Mouse (Mus musculus) megakaryocyte-erythroid progenitor cell, adult 5-6 weeks (primary cell): ENCODE measurements around the gene Scaf4. TPM values are rescaled to one million over a fixed set of nuclear protein-coding genes. Genes with fewer than 3 reads are reported as not detected.

ENCODE experiments used
- ATAC-seq: replicated peaks from 2 replicates; pipeline ENCODE4 v1.8.0; 2016; ENCODE audit warnings: mild to moderate bottlenecking, inconsistent platforms; ENCODE audit not compliant: severe bottlenecking, poor library complexity, low FRiP score, low TSS enrichment
- total RNA-seq, 2 experiments: library from RNA; stranded (forward) in 1 of 2; stranded (reverse) in 1 of 2; fragments of 200-1000, 215-1000 nt in 1 of 2; fragments of >200 nt in 1 of 2; fragmentation: Nextera tagmentation in 1 of 2; gene quantifications; 2 replicates each; pipeline ENCODE4 v1.2.3; 2014 to 2017

Scaf4 gene
- 95.6 and 120 TPM in 2 replicates for total RNA-seq (2014; fragmentation: Nextera tagmentation)
- 25.1 and 25.6 TPM in 2 replicates for total RNA-seq (2017)

DNA sequence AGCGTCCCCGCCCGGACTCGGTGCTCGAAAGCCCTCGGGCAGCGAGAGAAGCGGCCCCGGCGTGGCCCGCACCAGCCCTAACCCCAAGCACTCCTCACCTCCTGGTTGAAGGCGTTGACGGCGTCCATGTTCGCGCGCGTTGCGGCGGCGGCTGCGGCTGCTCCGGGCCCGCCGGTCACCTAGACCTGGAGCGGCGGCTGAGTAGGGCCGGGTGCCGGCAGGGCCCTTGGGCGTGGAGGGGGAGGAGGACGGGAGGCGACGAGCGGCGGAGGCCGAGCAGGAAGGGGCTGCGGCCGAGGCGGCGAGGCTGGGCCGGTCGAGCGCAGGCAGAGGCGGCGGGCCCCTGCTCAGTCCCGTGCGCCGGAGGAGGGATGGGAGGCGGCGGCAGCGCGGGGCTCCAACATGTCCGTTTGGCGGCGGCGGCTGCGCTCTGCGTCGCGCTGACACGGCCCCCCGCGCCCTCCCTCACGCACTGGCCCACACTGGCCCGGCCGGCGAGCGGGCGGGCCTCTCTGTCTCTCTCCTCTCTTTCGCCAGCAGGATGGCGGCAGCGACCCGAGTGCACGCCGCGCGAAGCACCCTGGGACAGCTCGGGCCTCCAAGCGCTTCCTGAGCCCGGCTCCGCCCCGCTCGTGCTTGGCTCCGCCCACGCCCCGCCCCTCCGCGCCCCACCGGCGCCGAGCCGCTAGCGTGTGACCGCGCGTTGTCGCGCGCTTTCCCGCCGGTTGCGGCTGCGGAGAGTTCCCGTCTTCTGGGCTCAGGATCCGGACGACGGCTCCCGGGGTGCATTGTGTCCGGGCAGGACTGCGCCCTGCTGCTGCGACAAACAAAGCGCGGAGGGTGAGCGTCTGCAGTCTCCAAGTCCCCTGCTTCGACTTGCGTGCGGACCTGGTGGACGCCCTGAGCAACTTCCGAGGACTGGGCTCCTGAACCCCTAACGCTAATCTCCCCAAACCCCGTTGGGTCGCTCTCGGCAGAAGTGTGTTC lies at the start of gene Scaf4:
Gene Scaf4, minus strand, starts transcription at position 599 of the 987 bp plus-strand sequence.
- peak; percentile 85 for ATAC-seq

DNA sequence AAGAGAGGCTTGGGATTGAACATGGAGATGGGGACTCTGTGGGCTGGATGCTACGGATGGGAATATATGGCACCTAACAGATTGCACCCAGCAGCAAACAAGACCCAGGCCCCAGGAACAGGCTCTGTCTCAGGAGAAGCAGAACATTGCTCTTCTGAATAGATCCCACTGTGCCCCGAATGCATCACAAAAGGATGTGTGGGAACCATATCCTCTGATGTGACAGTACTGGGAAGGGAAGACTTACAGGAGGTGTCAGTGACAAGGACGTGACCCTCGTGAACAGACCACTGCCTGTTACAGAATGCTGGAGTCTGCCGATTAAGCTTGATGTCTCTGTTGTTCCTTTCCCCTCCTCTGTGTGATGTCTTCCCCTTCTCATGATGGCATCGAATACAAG lies 48.2 kb upstream of the Scaf4 start:
- ATAC-seq = no peak

DNA sequence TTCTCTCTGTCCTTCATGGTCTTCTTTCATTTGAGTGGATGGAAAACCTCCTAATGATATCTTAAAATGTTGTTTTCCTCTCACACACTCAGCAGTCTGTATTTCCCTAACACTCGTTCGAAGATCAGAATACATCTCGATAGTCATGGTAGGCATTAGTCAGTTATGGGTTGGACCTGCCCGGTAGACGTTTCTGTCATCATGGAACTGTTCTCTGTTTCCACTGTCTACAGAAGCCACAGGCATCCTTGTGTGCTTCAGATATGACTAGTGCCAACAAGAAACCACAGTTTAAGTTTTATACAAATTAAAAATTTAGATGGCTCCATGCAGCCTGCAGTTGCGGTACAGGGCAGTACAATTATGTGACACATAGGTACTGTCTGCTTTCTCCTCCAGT lies 46.7 kb upstream of the Scaf4 start:
- ATAC-seq = no peak

- ATAC-seq = no peak
Measured at GRCm38 (mm10) chr16:90329511-90329910, 45.2 kb upstream of the Scaf4 start.

DNA sequence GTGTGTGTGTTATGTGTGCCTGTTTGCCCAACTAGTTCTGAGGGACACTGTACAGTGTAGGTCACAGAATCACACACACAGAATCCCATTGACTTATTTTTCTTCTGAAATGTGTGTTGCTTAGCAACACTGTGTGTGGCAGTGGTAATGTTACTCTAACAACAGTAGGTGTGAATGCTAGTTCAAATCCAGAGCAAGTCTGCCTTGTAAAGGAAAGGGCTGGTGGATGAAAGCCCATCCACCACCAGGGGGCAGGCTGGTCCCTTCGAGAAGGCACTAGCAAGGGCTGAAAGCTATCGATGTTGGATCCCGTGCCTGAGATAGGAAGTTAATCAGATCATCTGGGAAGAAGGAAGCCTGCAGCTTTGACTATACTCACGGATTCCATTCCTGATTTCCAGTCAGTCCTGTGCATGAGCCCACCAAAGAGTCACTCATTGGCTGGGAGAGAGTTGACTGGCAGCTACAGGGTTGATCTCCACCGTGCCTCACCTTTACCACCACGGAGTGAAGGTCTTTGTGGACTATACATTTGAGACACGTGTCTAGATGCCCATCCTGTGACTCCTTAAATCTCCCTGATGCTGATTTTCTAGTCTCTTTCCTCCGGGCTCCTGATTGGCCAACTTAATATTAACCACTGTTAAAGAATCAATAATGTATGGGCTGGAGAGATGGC lies 38.7 kb upstream of the Scaf4 start:
- peak; percentile 90 for ATAC-seq

GRCm38 (mm10) chr16:90319321-90319720 lies 35.0 kb upstream of the Scaf4 start:
- ATAC-seq = no peak

GRCm38 (mm10) chr16:90318372-90318926 lies 34.1 kb upstream of the Scaf4 start:
- no peak for ATAC-seq

DNA sequence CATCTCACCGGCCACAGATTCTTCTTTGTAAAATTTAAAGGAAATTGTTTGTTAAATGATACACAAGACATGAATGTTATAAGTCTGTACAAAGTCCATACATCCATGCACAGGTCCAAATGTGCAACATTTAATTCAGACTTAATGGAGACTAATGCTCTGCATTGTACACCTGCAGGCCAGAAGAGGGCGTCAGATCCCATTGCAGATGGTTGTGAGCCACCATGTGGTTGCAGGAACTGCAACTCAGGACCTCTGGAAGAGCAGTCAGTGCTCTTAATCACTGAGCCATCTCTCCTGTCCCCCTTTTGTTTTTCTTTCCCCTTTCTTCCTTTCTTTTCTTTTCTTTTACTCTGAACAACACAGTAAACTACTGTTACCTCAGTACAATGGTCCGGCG lies 33.5 kb upstream of the Scaf4 start:
- no peak for ATAC-seq

DNA sequence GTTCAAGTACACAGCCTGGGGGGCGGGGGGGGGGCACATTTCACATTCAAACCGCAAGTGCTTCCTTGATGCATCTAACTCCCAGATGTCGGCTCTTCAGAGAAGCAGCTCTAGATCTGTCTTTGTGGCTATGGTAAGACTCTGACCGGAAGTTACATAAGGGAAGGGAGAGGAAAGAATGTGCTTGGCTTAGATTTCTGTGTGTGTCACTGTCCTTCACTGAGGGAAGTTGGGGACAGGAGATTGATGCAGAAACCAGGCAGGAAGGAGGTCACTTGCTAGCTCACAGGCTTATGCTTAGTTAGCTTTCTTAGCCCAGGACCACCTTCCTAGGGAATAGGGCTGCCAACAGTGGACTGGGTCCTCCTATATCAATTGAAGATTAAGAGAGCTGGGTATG lies 31.6 kb upstream of the Scaf4 start:
- no peak for ATAC-seq

DNA sequence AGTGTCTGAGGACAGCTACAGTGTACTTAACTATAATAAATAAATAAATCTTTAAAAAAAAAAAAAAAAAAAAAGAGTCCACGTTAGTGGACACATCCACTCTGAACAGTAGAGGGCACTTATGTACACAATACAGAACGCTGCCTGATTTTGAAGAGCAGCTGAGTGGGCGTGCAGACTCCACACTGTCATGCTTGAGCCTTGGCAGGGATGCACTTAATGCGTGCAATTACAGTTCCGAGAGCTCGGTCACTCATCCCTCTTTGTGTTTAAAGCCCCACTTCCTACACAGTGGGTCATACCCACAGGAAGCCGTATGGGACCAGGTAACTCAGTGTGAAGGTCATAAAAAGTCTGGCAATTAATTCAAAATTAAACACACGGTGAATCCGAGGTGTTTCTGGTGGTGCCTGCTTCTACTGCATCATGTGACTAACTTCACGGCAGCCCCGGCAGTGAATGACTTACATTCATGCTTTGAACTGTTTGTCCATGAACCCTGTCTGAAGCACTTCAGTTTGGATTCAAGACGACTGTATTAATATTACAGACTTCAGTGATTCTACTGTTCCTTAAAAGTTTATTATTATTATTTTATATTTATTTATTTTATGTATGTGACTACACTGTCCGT lies 28.3 kb upstream of the Scaf4 start:
- peak; percentile 77; the same call in 1 of the 2 replicates for ATAC-seq

DNA sequence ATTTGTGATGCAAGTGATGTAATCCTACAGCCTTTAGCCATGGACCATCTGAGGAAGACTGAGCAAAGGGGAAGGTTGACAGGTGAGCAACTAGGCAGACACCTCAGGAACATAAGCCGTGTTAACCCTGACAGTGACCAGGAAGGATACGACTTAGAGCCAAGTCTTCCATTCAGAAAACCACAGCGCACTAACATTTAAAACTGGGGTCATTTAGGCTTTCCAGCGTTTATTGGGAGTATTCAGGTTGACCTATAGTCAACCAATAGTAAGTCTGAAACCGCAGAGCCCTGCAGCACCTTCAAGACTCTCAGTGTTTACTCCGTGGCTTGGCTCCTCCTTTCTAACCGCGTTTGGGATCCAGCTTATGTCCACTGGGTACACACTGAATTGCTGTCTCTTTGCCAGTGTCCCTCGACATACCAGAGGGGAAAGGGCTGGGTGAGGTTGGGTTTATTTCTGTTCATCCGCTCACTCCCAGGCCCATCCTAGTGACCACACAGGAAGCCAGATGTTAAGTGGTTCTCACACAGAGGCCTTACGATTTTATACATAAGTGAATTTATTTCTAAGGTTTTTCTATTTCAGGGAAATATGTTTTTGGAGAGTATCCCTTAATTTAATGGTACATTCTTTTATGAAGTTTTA lies 26.3 kb upstream of the Scaf4 start:
- ATAC-seq = no peak

- no peak for ATAC-seq
Measured at GRCm38 (mm10) chr16:90309784-90310183, 25.5 kb upstream of the Scaf4 start.

DNA sequence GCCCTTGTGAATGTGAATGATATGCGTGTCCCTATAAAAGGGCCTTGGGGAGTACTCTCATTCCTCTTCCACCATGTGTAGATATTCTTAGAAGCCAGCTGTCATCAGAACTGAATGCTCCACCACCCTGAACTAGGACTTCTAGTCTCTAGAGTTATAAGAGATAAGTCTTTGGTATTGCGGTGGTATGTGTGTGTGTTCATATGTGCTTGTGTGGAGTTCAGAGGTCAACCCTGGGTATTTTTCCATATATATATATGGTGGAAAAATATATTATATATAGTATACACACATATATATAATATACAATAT lies 19.6 kb upstream of the Scaf4 start:
- ATAC-seq = no peak

DNA sequence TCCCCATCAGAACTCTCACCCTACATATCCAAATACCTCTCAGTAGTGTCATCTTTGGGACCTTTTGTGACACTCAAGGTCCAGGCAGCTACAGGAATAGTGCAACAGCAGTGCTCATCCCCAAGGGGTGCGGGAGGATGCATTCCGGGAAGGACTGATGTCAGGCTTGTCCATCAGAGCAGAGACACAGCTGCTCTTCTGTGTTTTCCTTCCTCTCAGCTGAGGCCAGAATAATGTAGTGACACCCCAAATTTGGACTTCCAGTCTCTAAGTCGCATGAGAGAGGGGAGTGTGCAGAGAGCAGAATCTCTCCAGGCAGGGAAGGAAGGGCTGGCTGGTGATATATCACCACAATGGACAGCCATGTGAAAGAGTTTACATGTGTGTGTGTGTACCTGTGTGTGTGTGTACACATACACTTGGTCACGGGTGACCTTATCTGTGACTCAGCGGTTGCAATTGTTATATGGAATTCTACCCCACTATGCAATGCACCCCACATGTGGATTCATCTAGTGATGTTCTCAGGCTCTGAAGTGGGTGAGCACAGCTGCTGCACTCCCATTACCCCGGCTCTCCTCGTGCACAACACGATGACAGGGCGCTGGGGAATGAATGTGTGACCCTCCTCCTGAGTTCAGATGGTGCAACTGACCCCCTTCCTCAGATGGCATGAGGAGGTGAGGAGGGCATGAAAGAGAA lies 19.1 kb upstream of the Scaf4 start:
- ATAC-seq = no peak

- no peak for ATAC-seq
Measured at GRCm38 (mm10) chr16:90301706-90302105, 17.4 kb upstream of the Scaf4 start.

DNA sequence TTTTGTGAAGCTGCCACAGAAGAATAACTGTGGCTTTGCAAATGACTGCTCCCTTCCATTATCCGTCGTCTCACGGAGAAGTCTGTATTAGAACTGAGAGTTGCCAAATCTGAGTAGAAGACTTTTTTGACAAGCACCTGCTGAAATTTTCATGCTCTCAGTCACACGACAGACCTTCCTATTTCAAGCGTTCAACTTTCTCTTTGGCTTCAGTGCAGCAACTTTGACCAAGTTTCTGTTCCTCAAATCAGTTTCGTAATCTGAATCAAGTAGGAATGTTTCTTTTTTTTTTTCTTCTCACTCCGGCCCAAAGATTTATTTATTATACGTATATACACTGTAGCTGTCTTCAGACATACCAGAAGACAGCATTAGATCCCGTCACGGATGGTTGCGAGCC lies 16.6 kb upstream of the Scaf4 start:
- ATAC-seq = no peak

DNA sequence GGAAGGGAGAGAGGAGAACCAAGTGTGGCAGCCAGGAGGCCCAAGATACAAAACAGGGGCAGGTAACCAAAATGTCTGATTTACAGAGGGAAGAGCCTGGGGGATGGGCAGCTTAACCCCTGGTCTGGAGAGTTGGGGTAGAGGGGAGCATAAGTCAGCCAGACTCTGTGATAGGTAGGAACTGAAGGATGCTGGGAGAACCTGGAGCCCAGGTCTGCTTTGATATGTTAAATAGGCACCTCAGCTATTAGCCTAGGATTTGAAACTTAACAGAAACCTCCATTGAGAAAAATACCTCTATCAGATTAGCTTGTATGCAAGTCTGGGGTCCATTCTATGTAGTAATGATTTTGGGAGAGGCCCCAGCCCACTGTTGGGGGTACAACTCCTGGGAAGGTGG lies 15.3 kb upstream of the Scaf4 start:
- no peak for ATAC-seq

- no peak for ATAC-seq
Measured at GRCm38 (mm10) chr16:90298426-90299300, 14.4 kb upstream of the Scaf4 start.
